Mouse (Mus musculus): ENCODE measurements around the gene Sema4f.
A peak's percentile ranks its signal among the peaks of the same experiment; 100 is the strongest.

The Sema4f gene

GRCm38 (mm10) chr6:82915889-82916288 is 23.7 kb downstream of the Sema4f start:
- DNase-seq (ENCODE audit: inconsistent ontology term), result peak; percentile 25

GRCm38 (mm10) chr6:82913336-82914247 is 26.0 kb downstream of the Sema4f start:
- DNase-seq (ENCODE audit: inconsistent ontology term), result no peak

GRCm38 (mm10) chr6:82911303-82911702 is 28.3 kb downstream of the Sema4f start:
- DNase-seq (ENCODE audit: inconsistent ontology term), result no peak

- peak; percentile 91 for DNase-seq (ENCODE audit: inconsistent ontology term)
These were observed 30.3 kb downstream of the Sema4f start for GRCm38 (mm10) chr6:82909136-82909855.

GRCm38 (mm10) chr6:82908034-82908433 is 31.5 kb downstream of the Sema4f start:
- DNase-seq (ENCODE audit: inconsistent ontology term), result peak; percentile 64

- no peak for DNase-seq (ENCODE audit: inconsistent ontology term)
These were observed 32.6 kb downstream of the Sema4f start for GRCm38 (mm10) chr6:82906985-82907384.

GRCm38 (mm10) chr6:82902559-82902958 is 37.0 kb downstream of the Sema4f start:
- DNase-seq (ENCODE audit: inconsistent ontology term), result no peak

- no peak for DNase-seq (ENCODE audit: inconsistent ontology term)
These were observed 40.8 kb downstream of the Sema4f start for GRCm38 (mm10) chr6:82898745-82899144.

GRCm38 (mm10) chr6:82898227-82898626 is 41.3 kb downstream of the Sema4f start:
- DNase-seq (ENCODE audit: inconsistent ontology term), result no peak

GRCm38 (mm10) chr6:82897311-82897710 is 42.3 kb downstream of the Sema4f start:
- no peak for DNase-seq (ENCODE audit: inconsistent ontology term)

- DNase-seq (ENCODE audit: inconsistent ontology term), result peak; percentile 19
These were observed 46.2 kb downstream of the Sema4f start for GRCm38 (mm10) chr6:82893415-82893814.

- DNase-seq (ENCODE audit: inconsistent ontology term), result no peak
These were observed 47.0 kb downstream of the Sema4f start for GRCm38 (mm10) chr6:82892540-82892939.

- peak; percentile 13 for DNase-seq (ENCODE audit: inconsistent ontology term)
These were observed 48.1 kb downstream of the Sema4f start for GRCm38 (mm10) chr6:82891488-82891887.

GRCm38 (mm10) chr6:82886330-82886729 is 53.2 kb downstream of the Sema4f start:
- no peak for DNase-seq (ENCODE audit: inconsistent ontology term)

- DNase-seq (ENCODE audit: inconsistent ontology term), result no peak
These were observed 53.7 kb downstream of the Sema4f start for GRCm38 (mm10) chr6:82885909-82886308.

- no peak for DNase-seq (ENCODE audit: inconsistent ontology term)
These were observed 54.1 kb downstream of the Sema4f start for GRCm38 (mm10) chr6:82885441-82885840.

- DNase-seq (ENCODE audit: inconsistent ontology term), result no peak
These were observed 55.0 kb downstream of the Sema4f start for GRCm38 (mm10) chr6:82884570-82884969.

- DNase-seq (ENCODE audit: inconsistent ontology term), result peak; percentile 64
These were observed 58.0 kb downstream of the Sema4f start for GRCm38 (mm10) chr6:82881485-82882096.

GRCm38 (mm10) chr6:82880807-82881206 is 58.8 kb downstream of the Sema4f start:
- DNase-seq (ENCODE audit: inconsistent ontology term), result no peak

GRCm38 (mm10) chr6:82879463-82880089 is 60.0 kb downstream of the Sema4f start:
- DNase-seq (ENCODE audit: inconsistent ontology term), result no peak

- no peak for DNase-seq (ENCODE audit: inconsistent ontology term)
These were observed 64.0 kb downstream of the Sema4f start for GRCm38 (mm10) chr6:82875509-82875935.

- DNase-seq (ENCODE audit: inconsistent ontology term), result no peak
These were observed 67.2 kb downstream of the Sema4f start for GRCm38 (mm10) chr6:82872332-82872707.

All from Muller cell, postnatal 12 days (primary cell).